Mouse (Mus musculus): Measurements from ENCODE around the gene Dip2a. TPM values are rescaled to one million over a fixed set of nuclear protein-coding genes. Genes with fewer than 3 reads are reported as not detected.
A peak's percentile ranks its signal among the peaks of the same experiment; 100 is the strongest.

Gene Dip2a
- polyA plus RNA-seq, 1 experiment from 2014 or later = 7.6 TPM

DNA sequence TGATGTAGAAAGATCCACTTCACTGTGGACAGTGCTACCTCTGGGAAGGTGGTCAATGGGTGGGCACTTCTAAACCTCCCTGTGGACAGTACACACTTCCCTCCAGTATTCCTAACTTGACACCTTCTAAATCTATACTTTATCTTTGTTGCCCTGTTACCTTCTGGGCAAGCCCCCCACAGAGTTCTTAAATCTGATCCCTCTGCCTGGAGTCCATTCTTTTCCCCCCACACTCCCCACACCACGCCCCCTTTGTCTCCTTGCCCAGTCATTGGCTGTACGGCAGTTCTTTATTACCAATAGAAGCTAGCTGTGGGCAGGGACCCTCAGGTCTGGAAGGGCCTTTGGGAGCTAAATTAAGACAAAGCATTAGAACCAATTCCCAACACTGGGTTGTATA lies 100.0 kb downstream of the Dip2a start:
- Histone ChIP-seq H3K4me1 (replicated peaks; ENCODE audit: insufficient read depth, low read length) (no peaks in the 10 kb centered on the region), H3K27ac (no peak overlapping the region), H3K27me3 (ENCODE audit: insufficient read depth, low read length) (no peaks in the 10 kb centered on the region), H3K36me3 (ENCODE audit: insufficient read depth, low read length) (no peaks in the 10 kb centered on the region), H3K4me3 (replicated peaks; ENCODE audit: low read depth, low read length) (no peak overlapping the region), H3K4me2 (ENCODE audit: low read length) (no peak overlapping the region), H3K9me3 (replicated peaks; ENCODE audit: low read length) (no peaks in the 10 kb centered on the region), H3K9ac (ENCODE audit: low read depth, low read length) (no peak overlapping the region)
- WGBS = 75% methylated on average over 2 of the region's 2 CpGs
- DNase-seq (ENCODE audit: low spot score) (no peak), ATAC-seq (replicated peaks; ENCODE audit: low FRiP score, low read depth) (no peak)
- no peak for TF ChIP-seq CTCF (IDR thresholded peaks at IDR 0.05; ENCODE audit: low read depth)

GRCm38 (mm10) chr10:76239401-76239800 lies 105.7 kb downstream of the Dip2a start:
- Histone ChIP-seq H3K36me3 (ENCODE audit: insufficient read depth, low read length) (no peaks in the 10 kb centered on the region), H3K27me3 (ENCODE audit: insufficient read depth, low read length) (no peaks in the 10 kb centered on the region), H3K9ac (ENCODE audit: low read depth, low read length) (no peak overlapping the region), H3K4me1 (replicated peaks; ENCODE audit: insufficient read depth, low read length) (no peaks in the 10 kb centered on the region), H3K4me2 (ENCODE audit: low read length) (no peak overlapping the region), H3K9me3 (replicated peaks; ENCODE audit: low read length) (no peaks in the 10 kb centered on the region), H3K27ac (no peak overlapping the region), H3K4me3 (replicated peaks; ENCODE audit: low read depth, low read length) (no peak overlapping the region)
- peak; percentile 29; the same call in 1 of the 2 replicates for TF ChIP-seq CTCF (IDR thresholded peaks at IDR 0.05; ENCODE audit: low read depth)
- no peak for DNase-seq (ENCODE audit: low spot score)
- ATAC-seq (replicated peaks; ENCODE audit: low FRiP score, low read depth) = no peak
- 64% methylated on average over 4 of the region's 4 CpGs for WGBS

DNA sequence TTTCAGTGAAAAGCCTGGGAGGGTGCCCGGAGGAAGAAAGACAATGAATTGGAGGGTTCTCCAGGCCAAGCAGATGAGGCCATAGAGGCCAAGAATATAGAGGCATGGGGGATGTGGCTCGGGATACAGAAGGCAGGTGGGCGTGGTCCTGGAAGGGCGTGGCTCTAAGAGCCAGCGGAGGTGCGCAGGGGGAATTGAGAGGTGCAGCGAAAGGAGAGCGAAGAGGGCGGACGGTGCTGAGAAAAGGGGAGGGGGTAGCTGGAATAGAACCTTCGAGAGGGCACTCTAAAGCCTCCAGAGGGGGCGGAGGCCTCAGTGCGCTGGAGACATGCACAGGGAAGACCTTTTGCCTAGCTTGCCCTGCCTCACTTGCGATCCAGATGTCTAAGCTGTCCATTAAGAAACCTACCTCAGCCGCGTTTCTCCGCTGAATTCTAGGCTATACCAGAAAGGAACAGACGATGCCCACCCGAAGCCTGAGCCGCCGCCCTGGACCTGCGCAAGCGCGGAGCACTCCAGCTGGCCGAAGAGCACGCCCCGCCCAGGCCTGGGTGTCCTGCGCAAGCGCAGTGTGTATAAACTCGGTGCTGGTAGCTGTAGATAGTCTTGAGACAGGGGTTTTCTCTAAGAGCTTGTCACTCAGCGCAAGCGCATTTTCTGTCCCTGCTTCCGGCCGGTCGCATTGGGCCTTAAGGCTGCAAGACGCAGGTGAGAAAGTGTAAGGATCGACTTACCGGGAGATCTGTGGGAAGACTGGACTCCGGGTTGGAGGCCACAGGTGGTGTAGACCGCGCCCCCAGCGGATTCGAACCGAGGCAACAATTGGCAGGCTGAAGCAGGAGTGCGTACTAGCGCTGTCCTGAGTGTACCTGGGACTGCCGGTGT lies 107.5 kb downstream of the Dip2a start, which contains the start of gene Prmt2:
Gene Prmt2 (minus strand): TSS at position 525 of the 885 bp plus-strand sequence.
- H3K36me3 ChIP-seq (ENCODE audit: insufficient read depth, low read length) = no peaks in the 10 kb centered on the region
- under 1% methylated on average over 45 of the region's 47 CpGs for WGBS
- H3K9ac ChIP-seq (ENCODE audit: low read depth, low read length) = peak within 1 kb of the TSS; percentile 67
- H3K4me3 ChIP-seq (replicated peaks; ENCODE audit: low read depth, low read length) = peak within 1 kb of the TSS; percentile 67
- H3K9me3 ChIP-seq (replicated peaks; ENCODE audit: low read length) = no peaks in the 10 kb centered on the region
- no peaks in the 10 kb centered on the region for H3K27me3 ChIP-seq (ENCODE audit: insufficient read depth, low read length)
- peak; percentile 21; the same call in 1 of the 2 replicates for TF ChIP-seq CTCF (IDR thresholded peaks at IDR 0.05; ENCODE audit: low read depth)
- no peaks in the 10 kb centered on the region for H3K4me1 ChIP-seq (replicated peaks; ENCODE audit: insufficient read depth, low read length)
- peak within 1 kb of the TSS; percentile 79 for H3K27ac ChIP-seq
- peak within 1 kb of the TSS; percentile 76 for H3K4me2 ChIP-seq (ENCODE audit: low read length)
- DNase-seq (ENCODE audit: low spot score) = peak; percentile 96
- ATAC-seq (replicated peaks; ENCODE audit: low FRiP score, low read depth) = peak; percentile 97

DNA sequence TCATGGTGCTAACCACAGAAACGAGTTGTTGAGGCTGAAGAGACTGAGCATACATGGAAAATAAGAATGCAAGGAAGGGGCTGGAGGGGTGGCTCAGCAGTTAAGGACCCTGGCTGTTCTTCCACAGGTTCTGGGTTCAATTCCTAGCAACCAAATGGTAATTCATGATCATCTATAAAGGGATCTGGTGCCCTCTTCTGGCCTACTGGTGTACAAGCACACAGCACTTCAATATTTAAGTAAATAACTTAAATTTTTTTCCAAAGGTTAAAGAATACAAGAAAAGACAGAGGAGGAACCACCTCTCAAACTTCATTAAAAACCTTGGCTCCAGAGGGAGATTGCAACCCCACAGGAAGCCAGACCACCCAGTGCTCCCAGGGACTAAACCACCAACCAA lies 115.5 kb downstream of the Dip2a start:
- Histone ChIP-seq H3K9me3 (replicated peaks; ENCODE audit: low read length) (no peaks in the 10 kb centered on the region), H3K4me2 (ENCODE audit: low read length) (no peak overlapping the region), H3K27ac (no peak overlapping the region), H3K27me3 (ENCODE audit: insufficient read depth, low read length) (no peaks in the 10 kb centered on the region), H3K4me1 (replicated peaks; ENCODE audit: insufficient read depth, low read length) (no peaks in the 10 kb centered on the region), H3K4me3 (replicated peaks; ENCODE audit: low read depth, low read length) (no peak overlapping the region), H3K9ac (ENCODE audit: low read depth, low read length) (no peak overlapping the region), H3K36me3 (ENCODE audit: insufficient read depth, low read length) (no peaks in the 10 kb centered on the region)
- peak; percentile 32 for DNase-seq (ENCODE audit: low spot score)
- no peak for ATAC-seq (replicated peaks; ENCODE audit: low FRiP score, low read depth)
- 85% methylated on average over 1 of the region's 1 CpGs for WGBS
- TF ChIP-seq CTCF (IDR thresholded peaks at IDR 0.05; ENCODE audit: low read depth) = peak; percentile 59

- Histone ChIP-seq H3K27ac (no peak overlapping the region), H3K9me3 (replicated peaks; ENCODE audit: low read length) (no peaks in the 10 kb centered on the region), H3K27me3 (ENCODE audit: insufficient read depth, low read length) (no peaks in the 10 kb centered on the region), H3K9ac (ENCODE audit: low read depth, low read length) (no peak overlapping the region), H3K4me2 (ENCODE audit: low read length) (no peak overlapping the region), H3K4me3 (replicated peaks; ENCODE audit: low read depth, low read length) (no peak overlapping the region), H3K36me3 (ENCODE audit: insufficient read depth, low read length) (peaks cover 22% of the 10 kb centered on the region; the same call in 1 of the 2 replicates), H3K4me1 (replicated peaks; ENCODE audit: insufficient read depth, low read length) (no peaks in the 10 kb centered on the region)
- no peak for TF ChIP-seq CTCF (IDR thresholded peaks at IDR 0.05; ENCODE audit: low read depth)
- WGBS = 95% methylated on average over 11 of the region's 11 CpGs
- ATAC-seq (replicated peaks; ENCODE audit: low FRiP score, low read depth) (no peak), DNase-seq (ENCODE audit: low spot score) (no peak)
These were observed 119.1 kb downstream of the Dip2a start for GRCm38 (mm10) chr10:76225944-76226343.

- TF ChIP-seq CTCF (IDR thresholded peaks at IDR 0.05; ENCODE audit: low read depth) = no peak
- no peaks in the 10 kb centered on the region for H3K4me1 ChIP-seq (replicated peaks; ENCODE audit: insufficient read depth, low read length)
- ATAC-seq (replicated peaks; ENCODE audit: low FRiP score, low read depth) = no peak
- DNase-seq (ENCODE audit: low spot score) = no peak
- H3K27ac ChIP-seq = no peak overlapping the region
- H3K4me2 ChIP-seq (ENCODE audit: low read length) = no peak overlapping the region
- H3K36me3 ChIP-seq (ENCODE audit: insufficient read depth, low read length) = peaks cover 47% of the 10 kb centered on the region
- H3K9ac ChIP-seq (ENCODE audit: low read depth, low read length) = no peak overlapping the region
- 78% methylated on average over 9 of the region's 9 CpGs for WGBS
- no peak overlapping the region for H3K4me3 ChIP-seq (replicated peaks; ENCODE audit: low read depth, low read length)
- no peaks in the 10 kb centered on the region; the same call in 1 of the 2 replicates for H3K9me3 ChIP-seq (replicated peaks; ENCODE audit: low read length)
- H3K27me3 ChIP-seq (ENCODE audit: insufficient read depth, low read length) = no peaks in the 10 kb centered on the region
These were observed 126.9 kb downstream of the Dip2a start for GRCm38 (mm10) chr10:76218240-76218639.
